Mouse (Mus musculus): ENCODE results near the gene Gm10273.

GRCm38 (mm10) chr10:59378728-59379127 lies 16.7 kb upstream of the Gm10273 start:
- TF ChIP-seq CTCF (IDR thresholded peaks at IDR 0.05; ENCODE audit: borderline replicate concordance, extremely low read depth, insufficient read depth, insufficient read length) (no peak), POLR2A (IDR thresholded peaks at IDR 0.05; ENCODE audit: borderline replicate concordance, extremely low read depth, insufficient read depth, insufficient read length, poor library complexity, severe bottlenecking) (no peak)
